Mouse (Mus musculus) cerebellum, postnatal 25 days (tissue): ENCODE results near the gene Shisal2a.
"Not testable (repeated sequence)": the region's sequence is repeated elsewhere in the genome, so short reads cannot be mapped to it uniquely, and the experiment has no call there.

ENCODE experiments used
- DNase-seq, 2 experiments: peaks; one replicate each; pipeline ENCODE4 v3.0.0; 2021; ENCODE audit warnings: mixed read lengths in 2 of 2

The Shisal2a gene

DNA sequence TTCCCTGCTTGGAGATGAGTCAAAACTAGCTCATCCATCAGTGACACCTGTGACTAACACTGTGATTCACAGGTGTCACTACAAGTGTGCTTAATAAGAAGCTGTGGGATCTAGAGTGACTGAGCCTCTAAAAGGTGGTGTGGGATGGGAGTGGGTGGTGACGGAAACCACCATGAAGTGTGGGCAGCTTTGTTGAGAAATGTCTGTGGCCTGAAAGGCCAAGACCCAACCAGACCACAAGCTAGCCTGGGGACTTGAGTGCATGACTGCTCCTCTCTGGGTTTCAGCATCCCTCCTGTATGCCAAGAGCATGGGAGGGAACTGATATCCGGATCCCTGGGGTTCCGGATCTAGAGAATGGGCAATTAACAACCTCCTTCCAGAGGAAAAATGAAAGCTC lies 11.7 kb downstream of the Shisal2a start:
- DNase-seq, result no peak

GRCm38 (mm10) chr4:108370409-108370808 lies 12.7 kb downstream of the Shisal2a start:
- DNase-seq, result no peak

DNA sequence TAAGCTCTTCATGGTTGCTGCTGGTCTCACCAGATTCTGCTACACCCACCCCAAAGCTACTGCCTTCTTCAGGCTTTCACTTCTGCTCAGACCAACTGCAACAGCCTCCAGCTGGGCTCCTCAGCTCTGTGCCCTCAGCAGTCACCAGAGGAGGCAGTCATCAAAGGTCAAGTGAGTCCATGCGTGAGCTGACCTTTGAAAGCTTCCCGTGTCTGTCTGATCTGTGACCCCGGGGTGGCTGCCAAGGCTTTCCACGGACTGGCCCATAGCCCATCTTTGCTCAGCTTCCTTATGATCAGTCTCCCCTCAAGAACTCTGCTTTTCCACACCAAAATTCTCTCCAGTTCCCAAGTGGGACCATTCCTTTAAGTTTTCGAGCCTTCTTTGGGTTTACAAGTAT lies 13.9 kb downstream of the Shisal2a start:
- no peak for DNase-seq

DNA sequence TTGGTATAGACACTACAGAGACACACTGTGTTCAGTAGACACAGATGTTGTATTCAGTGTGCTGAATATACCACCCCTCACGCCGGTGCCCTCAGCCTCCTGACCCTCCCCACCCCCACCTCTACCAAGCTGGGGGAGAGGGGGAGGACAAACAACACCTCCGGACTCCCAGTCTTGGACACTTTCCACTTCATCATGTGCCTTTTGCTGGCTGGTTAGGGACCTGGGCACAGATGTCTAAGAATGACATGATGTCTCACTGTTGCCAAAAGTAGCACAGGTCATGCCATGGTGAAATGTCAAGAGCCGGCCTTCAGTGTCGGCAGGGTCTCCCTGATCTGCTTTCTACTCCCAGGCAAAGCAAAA lies 19.1 kb downstream of the Shisal2a start:
- DNase-seq, result no peak

- DNase-seq, result no peak
These were observed 19.6 kb downstream of the Shisal2a start for GRCm38 (mm10) chr4:108363355-108364110.

DNA sequence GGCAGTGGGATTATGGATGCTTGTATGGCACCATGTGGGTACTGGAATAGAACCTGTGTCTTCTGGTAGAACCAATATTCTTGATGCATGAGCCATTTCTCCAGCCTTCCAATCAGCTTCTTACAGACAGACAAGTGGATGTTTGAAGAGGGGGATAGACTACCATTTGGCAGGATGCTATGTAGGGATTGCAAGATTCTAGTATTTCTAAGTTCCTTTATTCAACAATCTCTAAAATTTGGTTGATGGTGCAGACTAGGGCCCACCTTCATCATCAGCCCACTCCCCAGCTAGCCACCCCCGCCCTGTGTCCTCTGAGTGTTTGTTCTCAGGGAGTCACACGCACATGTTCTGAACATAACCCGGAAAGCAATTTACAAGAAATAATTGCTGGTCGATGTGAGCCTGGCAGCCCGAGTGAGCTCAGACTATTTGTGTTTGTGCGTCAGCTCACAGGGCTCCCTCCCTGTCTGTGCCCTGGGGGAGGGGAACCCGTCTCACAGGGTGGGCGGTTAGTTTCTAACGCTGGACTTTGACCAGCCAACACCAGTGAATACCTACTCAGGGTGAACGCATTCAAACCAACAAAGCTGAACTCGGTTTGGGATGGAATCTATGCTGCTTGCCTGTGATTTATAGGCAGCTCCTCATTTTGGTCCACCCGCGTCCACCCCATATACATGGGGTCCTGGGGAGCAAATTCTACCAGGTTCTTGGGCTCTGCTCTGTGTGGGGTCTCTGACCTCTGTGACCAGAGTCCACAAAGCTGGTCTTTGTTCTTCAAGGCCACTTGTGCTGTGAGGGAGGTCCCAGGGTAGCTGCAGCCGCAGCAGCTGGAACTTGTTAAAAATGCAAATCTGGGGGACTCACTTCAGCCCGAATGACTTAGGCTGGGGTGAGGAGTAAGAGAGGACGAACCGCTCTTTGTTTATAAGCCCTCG lies 20.6 kb downstream of the Shisal2a start:
- no peak for DNase-seq

GRCm38 (mm10) chr4:108360136-108361055 lies 22.8 kb downstream of the Shisal2a start:
- DNase-seq, result peak; percentile 36 to 46

DNA sequence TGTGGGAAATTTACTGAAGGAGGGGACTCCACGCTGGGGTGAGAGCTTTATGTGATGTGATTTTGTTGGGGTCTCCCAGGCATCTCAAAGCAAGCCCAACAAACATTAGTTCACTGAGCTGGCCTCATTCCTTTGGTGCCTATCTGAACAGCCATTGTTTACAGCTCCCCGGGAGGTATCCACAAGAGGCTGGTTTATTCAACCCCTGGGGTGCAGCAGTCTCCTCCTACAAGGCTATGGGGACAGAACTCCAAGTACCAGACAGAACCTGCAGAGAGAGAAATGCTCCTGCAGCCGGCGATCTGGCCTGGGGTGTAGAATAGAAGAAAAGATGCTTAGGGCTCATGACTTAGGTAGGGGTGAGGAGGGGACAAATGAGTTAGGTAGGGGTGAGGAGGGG lies 24.7 kb downstream of the Shisal2a start:
- DNase-seq, result no peak

GRCm38 (mm10) chr4:108357458-108357857 lies 25.7 kb downstream of the Shisal2a start:
- no peak for DNase-seq

GRCm38 (mm10) chr4:108353591-108353990 lies 29.6 kb downstream of the Shisal2a start:
- DNase-seq, result not testable (repeated sequence)

DNA sequence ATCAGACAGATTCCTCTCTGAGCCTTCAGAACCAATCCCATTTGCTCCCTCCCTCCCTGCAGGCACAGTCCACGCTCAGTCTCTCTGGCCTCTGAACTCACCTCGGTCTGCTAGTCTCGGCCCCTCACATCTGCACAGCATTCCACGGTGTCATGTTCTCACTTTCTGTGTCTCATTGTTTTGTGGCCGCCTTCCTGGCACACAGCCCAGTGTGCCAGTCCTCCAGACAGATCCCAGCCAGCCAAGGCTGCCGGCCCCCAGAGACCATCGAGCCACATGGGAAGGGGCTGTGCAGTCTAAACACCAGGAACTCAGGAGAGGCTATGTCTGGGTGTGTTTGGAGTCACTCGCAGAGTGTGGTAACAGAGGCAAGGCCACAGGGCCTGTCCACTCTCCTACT lies 32.3 kb downstream of the Shisal2a start:
- DNase-seq, result peak in 1 of 2 experiments; percentile 25

- no peak for DNase-seq
These were observed 33.2 kb downstream of the Shisal2a start for GRCm38 (mm10) chr4:108349836-108350547.

DNA sequence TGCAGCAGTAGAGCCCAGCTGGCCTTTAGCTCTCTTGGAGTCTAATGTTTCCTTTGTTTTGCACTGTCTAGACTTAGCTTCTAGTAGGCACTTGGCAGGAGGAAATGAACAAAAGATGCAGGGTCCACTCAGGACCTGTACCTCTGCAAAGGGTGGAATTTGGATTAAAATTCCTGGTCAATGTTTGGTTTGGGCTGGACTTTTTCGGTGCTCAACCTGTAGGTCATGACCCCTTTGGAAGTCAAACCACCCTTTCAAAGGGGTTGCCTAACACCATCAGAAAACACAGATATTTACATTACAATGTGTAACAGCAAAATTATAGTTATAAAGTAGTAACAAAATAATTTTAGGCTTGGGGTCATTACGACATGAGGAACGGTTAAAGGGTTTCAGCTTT lies 34.1 kb downstream of the Shisal2a start:
- DNase-seq, result no peak

- no peak for DNase-seq
These were observed 34.8 kb downstream of the Shisal2a start for GRCm38 (mm10) chr4:108348256-108348875.

- DNase-seq, result no peak
These were observed 36.0 kb downstream of the Shisal2a start for GRCm38 (mm10) chr4:108347111-108347510.

DNA sequence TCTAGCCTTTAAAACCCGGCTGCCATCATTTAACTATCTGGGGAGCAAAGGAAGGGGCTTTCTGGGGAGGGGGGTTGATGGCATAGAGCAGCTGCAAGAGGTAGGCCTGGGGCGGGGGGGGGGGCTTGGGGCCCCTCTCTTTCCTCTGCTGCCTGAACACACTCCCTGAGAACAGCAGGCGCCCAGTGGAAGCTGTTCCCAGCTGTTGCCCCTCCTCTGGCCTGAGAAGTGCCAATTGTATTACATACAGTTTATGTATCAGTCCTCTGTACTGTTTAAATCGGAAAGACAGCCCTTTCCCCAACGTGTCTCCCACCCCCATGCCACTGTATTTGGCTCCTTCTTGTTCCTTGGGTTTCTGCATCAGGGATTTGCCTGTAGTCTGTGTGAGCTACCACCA lies 37.3 kb downstream of the Shisal2a start:
- no peak for DNase-seq

GRCm38 (mm10) chr4:108344631-108345083 lies 38.5 kb downstream of the Shisal2a start:
- DNase-seq, result no peak

DNA sequence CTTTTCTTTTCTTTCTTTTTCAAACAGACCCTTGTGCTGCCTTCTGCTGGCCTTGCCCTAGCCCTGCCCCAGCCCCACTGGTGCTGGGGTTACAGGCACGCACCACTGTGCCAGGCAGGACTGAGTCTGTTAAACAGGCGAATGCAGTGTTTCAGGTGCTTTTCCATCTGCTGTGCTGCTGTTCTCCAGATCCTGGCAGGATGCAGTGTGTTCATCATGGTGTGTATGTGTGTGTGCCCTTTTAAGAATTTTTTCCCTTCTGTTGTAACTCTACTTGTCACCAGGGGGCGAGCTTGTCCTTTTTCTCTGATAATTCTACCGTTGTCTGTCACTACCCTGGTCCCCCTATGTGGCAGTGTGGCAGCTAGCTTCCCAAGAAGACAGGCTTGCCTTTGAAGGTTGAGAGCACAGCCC lies 43.9 kb downstream of the Shisal2a start:
- peak; percentile 68 to 82 for DNase-seq

GRCm38 (mm10) chr4:108338811-108339210 lies 44.3 kb downstream of the Shisal2a start:
- peak; percentile 34 to 35 for DNase-seq

GRCm38 (mm10) chr4:108338321-108338733 lies 44.8 kb downstream of the Shisal2a start:
- peak; percentile 55 to 62 for DNase-seq

DNA sequence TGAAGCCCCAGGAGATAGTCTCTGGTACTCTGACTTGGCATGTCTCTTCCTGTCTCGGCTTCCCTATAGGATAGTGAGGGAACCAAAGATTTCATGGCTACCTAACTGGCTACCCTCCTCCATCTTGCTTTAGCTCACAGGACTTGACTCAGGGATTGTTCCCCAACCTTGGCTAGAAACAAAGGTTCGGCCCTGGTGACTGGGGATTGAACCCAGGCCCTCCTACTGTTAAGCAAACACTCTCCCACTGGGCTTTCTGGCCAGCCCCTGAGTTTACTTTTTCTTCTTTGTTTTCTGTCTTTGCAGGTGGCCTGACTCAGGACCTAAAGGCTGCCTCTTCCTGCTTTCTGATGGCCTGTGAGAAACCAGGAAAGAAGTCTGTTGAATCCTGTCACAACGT lies 45.3 kb downstream of the Shisal2a start:
- no peak for DNase-seq
